Mouse (Mus musculus) right cerebral cortex, adult 18-20 months (tissue): ENCODE measurements around the gene Psmb7.

Source experiments
- DNase-seq: peaks from one replicate; pipeline ENCODE4 v3.0.0; 2022; ENCODE audit warnings: mixed read lengths

Psmb7 gene

DNA sequence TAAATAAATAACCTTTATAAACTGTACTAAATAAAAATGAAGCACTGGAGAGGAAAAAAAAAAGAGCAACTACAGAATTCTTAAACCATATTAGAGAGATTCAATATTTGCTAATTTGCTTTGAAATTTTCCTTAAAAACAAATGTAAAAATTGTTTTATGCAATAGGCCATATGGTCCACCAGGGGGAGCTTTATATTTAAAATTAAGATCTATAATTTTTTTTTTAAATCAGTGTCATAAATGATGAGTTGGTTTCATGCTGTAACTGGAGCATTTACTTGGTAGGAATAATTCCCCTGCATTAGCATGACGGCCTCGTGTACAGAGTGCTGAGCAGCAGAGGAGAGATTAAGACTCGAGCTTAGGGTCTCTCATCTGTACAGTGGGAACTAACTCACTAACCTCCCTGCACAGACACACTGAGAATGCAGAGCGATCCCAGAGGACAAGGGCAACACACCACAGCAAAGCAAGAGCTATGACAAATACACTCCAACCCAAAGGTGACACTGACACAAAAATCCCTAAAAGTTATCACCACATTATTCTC, 6.1 kb downstream of the Psmb7 start:
- no peak for DNase-seq

- DNase-seq: no peak
Observed at GRCm38 (mm10) chr2:38630574-38630973, 13.3 kb downstream of the Psmb7 start.

DNA sequence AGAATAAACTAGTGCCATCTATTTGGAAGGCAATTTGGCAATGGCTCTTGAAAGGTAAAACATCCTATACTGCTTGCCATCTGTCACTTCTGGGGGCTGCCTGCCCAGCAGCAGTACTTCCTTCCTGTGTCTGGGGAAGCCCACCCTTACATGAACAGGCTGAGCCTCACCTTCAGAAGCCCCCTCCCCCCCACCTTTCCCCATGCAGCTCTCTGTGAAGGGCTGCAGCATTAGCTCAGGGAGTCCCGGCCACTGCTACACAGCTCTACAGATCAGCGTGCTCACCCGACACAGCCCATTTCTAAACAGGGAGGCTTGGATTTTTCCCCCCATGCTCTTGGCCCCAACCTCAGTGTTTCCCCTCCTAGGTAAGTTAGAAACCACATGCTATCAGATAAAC, 14.4 kb downstream of the Psmb7 start:
- DNase-seq: no peak

DNA sequence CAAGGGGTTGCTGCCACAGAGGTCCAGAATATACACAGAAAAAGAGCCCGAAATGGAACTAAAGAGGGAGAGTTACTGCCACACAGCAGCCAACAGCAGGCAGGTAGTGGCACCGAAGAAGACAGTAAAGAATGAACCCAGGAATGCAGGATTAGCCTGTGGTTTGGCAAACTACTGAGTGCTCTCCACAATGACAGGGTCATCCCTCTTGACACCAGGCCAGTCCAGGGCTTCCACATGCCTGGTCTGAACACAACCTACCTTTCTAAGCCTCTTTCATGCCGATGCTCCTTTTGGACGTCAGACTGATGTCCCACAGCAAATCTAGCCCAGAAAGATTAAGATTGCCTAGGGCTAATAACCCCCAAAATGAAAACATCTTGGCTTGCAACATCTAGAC, 15.1 kb downstream of the Psmb7 start:
- no peak for DNase-seq

DNA sequence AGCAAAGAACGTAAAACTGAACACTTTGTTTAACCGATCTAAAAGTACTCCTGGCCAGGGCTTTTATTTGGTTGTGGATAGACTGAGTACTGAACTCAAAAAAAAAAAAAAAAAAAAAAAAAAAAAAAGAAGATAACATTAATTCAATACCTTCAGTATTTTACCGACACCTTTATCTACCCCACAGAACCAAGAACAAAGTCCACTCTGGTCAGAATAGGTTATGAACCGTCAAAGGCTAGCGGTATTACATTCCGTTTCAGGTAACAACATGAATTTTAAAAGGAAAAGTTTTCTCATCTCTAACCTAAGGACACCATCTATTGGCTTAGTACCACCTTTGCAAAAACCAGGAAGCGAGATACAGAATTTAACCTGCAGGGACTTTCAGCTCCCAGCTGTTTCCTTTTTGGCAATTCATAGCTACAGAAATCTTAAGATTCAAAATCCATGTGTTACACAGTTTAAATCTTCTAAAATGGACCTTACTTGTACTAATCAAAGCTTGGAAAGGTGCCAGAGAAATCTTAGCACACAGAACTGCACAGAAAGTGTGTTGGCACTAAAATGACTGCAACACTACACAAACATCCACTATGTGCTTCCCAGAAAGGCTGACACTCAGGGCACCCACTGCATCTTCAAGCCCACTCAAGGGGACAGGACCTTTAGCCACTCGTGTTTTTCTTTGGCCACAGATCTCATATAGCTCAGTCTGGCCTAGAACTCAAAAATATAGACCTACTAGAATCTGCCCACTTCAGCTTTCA, 19.9 kb downstream of the Psmb7 start:
- no peak for DNase-seq

DNA sequence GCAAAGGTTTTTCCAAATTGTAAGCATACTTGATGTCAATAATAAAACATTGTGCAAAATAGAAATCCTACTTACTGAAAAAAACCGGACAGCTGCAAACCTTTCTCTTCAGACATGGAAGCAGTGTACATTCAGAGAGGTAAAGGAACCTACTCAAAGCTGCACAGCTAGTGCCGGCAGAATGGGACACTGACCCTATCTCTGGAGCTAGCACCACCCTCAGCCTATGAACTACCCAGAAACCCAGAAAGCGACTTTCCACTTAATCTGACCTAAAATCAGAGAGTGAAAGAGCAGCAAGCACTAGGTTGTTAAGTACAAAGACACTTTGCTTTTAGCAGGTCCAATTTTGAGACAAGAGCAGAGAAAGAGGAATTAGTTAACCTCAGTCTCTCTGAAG, 20.5 kb downstream of the Psmb7 start:
- no peak for DNase-seq

- peak; percentile 63 for DNase-seq
Observed at GRCm38 (mm10) chr2:38621610-38622021, 22.3 kb downstream of the Psmb7 start.

DNA sequence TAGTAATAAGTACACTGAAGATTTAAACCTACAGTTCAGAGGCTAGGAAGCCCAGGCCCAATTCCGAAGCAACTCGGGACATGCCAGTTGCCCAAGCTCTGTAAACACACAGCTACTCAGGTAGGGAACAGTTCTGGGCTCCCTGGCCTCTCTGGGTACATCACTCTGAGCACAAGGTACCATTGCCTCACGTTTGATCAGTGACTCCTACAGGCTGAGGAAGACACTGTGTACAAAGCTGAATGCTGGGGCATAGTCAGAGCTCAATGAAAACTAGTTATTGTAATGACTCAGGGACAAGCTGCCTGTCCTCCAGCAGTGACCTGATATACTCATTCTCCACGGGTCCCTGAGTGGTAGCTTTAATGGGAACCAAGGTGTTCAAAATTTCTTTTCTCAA, 22.8 kb downstream of the Psmb7 start:
- no peak for DNase-seq

GRCm38 (mm10) chr2:38619777-38620176, 24.1 kb downstream of the Psmb7 start:
- no peak for DNase-seq

DNA sequence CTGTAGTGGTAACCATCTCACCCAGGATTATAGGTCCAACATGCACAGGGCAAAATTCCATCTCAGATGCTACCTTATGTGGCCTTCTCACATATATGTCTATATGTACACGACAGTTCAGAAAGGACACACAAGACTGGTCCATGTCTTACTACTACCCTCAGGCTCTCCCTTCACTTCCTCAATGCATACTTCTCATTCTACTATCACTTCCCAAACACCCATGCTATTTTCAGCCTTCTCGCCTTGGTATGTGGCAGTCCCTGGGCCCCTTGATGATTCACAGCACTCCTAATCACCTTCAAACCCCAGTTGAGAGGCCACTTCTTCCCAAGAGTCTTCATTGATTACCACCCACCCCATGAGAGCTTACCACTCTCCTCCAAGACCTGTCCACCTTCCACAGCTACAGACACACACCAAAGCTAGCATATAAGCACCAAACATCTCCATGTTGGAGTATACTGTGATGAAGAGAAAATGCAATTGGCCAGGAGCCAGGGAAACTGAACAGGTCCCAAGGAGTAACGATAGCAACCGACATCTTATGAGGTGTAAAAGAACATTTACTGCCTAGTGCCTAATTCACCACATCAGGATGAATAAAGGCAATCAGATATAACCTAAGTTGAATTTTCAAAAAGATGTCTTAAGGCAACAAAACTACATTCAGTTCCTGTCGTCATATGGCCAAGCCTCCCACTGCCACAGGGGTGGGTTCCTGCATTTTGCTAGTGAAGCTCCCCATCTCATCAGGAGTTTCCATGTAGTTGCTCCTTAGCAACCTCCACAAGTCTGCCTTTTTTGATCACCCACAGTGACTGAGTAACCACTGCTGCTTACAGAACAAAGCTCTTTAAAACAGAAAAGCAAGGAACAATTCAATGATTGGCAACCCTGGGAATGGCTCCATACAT, 26.7 kb downstream of the Psmb7 start:
- DNase-seq: no peak

DNA sequence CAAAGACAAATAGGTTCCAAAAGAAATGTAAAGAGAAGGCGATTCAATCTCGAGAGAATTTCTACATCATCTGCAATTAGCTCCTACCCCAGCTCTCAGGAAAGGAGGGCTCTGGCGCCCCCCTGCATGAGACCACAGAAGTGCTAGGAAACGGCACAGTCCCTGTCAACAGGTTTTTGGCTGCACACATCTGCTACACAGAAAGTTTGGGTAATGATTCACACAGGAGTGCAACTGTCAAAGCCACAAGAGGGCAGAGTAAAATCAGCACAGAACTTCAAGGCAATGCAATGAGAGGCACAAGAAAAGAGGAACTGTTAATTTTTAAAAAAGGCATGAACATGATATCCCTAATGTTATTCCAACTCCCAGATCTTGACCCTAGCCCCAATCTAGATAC, 27.8 kb downstream of the Psmb7 start:
- no peak for DNase-seq

- DNase-seq: no peak
Observed at GRCm38 (mm10) chr2:38614437-38614836, 29.4 kb downstream of the Psmb7 start.

- no peak for DNase-seq
Observed at GRCm38 (mm10) chr2:38613576-38613975, 30.3 kb downstream of the Psmb7 start.

DNA sequence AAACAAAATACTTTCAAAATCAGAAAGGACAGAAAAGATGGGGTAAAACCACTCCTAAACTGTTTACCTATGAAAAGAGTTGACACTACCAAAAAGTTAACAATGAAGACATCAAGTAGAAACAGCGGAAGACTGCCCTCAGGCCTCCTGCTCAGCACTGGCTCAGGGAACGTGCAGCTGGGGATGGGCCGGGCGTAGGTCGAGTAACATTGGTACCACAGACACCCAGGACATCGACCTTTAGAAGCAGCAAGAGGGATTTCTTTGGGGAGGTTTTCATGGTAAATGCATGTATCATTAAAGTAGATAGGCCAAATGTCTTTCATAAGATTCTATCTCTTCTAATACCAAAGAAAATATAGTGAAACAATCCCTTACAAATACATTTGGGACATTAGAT, 31.3 kb downstream of the Psmb7 start:
- no peak for DNase-seq

- DNase-seq: no peak
Observed at GRCm38 (mm10) chr2:38610161-38610560, 33.7 kb downstream of the Psmb7 start.

DNA sequence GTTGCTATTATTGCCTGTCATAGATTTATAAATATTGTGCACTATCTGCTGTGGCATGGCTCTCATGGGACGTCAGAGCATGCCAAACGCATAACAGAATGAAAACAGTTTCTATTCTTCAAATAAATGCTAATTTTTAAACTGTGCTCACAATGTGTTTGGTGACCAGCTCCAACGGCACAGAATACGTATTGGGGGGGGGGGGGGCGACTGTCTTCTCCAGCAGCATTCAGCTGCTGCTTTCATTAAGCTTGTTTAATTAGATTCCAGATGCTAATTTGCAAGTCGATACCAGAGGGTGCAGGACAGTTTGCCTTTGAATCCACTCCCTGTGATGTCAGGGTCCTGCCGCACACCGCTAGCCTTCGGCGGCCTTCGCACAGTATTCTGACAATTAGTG, 34.6 kb downstream of the Psmb7 start:
- no peak for DNase-seq

GRCm38 (mm10) chr2:38608831-38609309, 35.0 kb downstream of the Psmb7 start:
- DNase-seq: peak; percentile 33

GRCm38 (mm10) chr2:38607716-38608115, 36.2 kb downstream of the Psmb7 start:
- DNase-seq: no peak

- DNase-seq: no peak
Observed at GRCm38 (mm10) chr2:38600842-38601241, 43.0 kb downstream of the Psmb7 start.

- no peak for DNase-seq
Observed at GRCm38 (mm10) chr2:38598395-38598794, 45.5 kb downstream of the Psmb7 start.

- DNase-seq: no peak
Observed at GRCm38 (mm10) chr2:38597896-38598295, 46.0 kb downstream of the Psmb7 start.

DNA sequence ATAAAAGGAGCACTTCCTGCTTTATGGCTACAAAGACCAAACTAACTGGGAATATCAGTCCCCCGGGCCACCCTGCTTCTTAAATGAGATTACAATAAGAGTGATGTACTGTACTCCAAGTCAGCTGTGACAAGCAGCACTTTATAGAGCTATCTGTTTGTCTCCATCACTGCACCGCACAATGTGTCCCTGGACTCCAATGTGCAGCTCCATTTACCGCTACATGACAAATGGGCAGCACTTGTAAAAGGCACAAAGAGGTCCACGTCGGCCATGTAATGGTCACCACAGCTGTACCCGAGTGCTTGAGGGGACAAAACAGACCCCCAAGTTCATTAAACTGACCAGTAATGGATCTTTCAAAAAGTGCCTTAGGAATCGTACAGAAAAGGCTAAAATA, 49.0 kb downstream of the Psmb7 start:
- no peak for DNase-seq

DNA sequence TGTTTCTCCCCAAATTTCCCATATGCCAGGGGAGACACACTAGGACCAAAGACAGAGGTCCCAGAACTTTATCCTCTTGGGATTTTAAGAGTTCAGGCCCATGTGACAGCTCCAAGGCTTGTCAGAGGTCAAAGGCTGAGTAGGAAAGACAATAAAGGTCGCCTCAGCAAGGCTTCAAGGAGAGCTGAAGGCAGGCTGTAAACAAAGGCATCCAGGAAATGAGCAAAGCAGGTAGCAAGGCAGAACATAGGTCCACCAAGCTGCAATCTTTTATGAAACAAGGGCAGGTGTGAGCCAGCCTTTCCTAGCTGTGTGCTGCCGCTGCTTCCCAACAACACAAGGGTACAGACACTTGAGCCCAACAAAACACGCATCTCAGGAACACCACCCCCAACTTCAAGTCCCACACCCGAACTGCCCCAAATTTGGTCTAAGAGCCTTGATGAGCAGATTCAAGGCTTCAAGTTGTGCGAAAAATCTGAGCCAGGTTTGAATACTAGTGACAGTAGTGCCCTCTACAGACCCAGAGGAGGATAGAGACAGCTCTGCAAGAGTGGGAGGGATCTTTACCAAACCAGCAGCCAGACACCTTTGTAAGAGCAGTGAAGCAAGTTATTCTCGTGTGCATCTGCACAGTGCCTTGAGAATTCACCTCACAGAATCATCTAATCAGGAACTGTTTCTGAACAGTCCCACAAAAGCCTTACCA, 52.0 kb downstream of the Psmb7 start:
- DNase-seq: peak; percentile 54
